Mouse (Mus musculus): Measurements from ENCODE around the gene AW822073. TPM values are rescaled to one million over a fixed set of nuclear protein-coding genes. Genes with fewer than 3 reads are reported as not detected.
"Not testable (repeated sequence)": the region's sequence is repeated elsewhere in the genome, so short reads cannot be mapped to it uniquely, and the experiment has no call there.

AW822073 gene
- polyA plus RNA-seq, 1 experiment from 2014 or later, result not detected

DNA sequence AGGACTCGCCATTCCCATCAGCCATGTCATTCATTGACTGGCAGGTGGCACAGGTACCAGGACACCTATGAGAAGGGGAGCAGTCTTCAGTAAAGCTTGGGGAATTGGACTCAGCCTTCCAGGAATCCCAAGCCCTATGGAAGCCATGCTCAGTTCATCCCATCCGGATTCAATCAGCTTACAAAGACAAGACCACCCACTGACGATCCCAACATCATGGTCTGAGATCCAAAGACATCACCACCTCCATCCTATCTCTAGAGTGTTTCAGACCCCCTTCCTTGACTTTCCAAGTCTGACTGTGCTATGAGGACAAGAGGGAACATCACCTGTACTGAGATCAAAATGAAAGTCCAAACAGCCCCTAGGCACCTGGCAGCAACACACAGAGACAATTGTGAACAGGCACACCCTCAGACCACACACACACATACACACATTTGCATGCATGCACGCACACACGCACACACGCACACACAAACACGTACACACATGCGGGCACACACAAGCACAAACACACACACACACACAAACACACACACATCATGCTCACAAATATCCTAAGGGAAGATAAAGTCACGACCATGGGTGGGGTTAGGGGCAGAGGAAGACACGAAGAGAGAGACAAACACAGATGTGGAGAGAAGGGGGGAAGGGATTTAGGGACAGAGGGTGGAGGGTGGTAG is 8.5 kb upstream of the AW822073 start:
- not testable (repeated sequence) for H3K9ac ChIP-seq
- 67% methylated on average over 10 of the region's 10 CpGs for WGBS
- peaks cover 15% of the 10 kb centered on the region for H3K9me3 ChIP-seq

DNA sequence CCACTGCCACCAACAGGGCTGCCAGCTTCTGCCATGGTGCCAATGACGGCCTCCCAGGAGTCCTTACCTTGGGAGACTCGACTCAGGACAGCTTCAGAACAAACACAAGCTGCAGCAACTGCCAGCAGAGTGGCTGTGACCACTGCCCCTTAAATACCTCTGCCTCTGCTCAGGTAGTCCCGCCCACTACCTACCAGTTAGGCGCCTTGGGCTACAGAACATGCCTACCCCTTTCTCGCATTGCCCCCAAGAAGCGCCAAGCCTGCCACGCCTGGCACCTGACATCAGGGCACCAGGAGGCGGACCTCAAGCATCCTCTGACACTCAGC is 7.9 kb upstream of the AW822073 start, which contains the start of gene Duxf3:
Duxf3 (minus strand) TSS at position 35 of the 329 bp plus-strand sequence.
- H3K27me3 ChIP-seq (replicated peaks); H3K4me2 ChIP-seq; H3K36me3 ChIP-seq; H3K9ac ChIP-seq; H3K4me3 ChIP-seq; H3K4me1 ChIP-seq; H3K27ac ChIP-seq (replicated peaks): not testable (repeated sequence)
- ATAC-seq (ENCODE audit: extremely low read depth, insufficient number of reproducible peaks, low FRiP score, low TSS enrichment), result peak; percentile 23
- WGBS, result 62% methylated on average over 6 of the region's 8 CpGs
- peaks cover 15% of the 10 kb centered on the region for H3K9me3 ChIP-seq

More for the DNA sequence above, 8.5 kb upstream of the AW822073 start:
- H3K36me3 ChIP-seq; H3K27me3 ChIP-seq (replicated peaks); H3K4me1 ChIP-seq; H3K4me2 ChIP-seq; H3K27ac ChIP-seq (replicated peaks); H3K4me3 ChIP-seq: not testable (repeated sequence)
- ATAC-seq (ENCODE audit: extremely low read depth, insufficient number of reproducible peaks, low FRiP score, low TSS enrichment), result peak; percentile 22

DNA sequence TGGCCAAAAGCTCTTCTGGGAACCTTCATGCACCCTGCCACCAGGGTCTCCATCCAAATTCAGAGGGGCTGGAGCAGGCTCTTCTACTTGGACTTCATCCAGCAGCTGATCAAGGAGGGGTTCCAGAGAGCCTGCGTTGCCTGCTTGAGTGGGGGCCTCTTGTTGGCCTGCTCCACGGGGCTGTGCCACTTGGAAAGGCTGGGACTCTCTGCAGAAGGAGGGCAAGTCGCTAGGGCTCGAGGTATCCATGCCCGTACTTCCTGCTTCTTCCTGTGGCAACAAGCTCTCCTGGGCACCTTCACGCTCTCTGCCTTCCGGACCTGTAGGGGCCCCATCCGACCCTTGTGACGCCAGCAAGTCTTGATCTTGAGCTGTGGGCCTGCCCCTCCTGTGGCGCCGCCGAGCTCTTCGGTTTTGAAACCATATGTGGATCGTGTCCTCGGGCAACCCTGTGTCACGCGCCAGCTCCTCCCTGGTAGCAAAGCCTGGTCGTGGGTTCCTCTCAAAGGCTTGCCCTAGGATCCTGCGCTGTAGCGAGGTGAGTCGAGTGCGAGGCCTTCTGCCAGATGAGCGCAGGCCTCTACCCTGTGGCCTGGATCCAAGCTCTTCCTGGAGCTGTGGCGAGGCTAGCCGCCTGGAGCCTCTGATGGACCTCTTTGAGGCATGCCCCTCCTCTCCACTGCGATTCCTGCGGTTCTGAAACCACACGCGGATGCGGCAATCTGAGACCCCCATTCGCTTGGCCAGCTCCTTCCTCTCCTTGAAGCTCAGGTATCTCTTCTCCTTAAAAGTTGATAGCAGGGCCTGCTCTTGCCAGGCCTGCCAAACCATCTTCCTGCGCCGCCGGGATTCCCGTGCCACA is 7.3 kb upstream of the AW822073 start:
- H3K27ac ChIP-seq (replicated peaks), result not testable (repeated sequence)

DNA sequence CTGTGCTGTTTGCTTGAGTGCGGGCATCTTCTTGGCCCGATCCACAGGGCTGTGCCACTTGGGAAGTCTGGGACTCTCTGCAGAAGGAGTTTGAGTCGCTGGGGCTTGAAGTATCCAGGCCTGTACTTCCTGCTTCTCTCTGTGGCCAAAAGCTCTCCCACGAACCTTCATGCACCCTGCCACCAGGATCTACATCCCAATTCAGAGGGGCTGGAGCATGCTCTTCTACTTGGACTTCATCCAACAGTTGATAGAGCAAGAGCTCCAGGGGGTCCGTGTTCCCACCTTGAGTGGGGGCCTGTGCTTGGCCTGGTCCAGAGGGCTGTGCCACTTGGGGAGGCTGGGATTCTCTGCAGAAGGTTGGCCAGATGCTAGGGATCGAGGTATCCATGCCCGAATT is 6.4 kb upstream of the AW822073 start:
- not testable (repeated sequence) for H3K27ac ChIP-seq (replicated peaks); H3K27me3 ChIP-seq (replicated peaks); H3K4me2 ChIP-seq; H3K36me3 ChIP-seq; H3K4me1 ChIP-seq; H3K9ac ChIP-seq; H3K4me3 ChIP-seq
- peak; percentile 34 for ATAC-seq (ENCODE audit: extremely low read depth, insufficient number of reproducible peaks, low FRiP score, low TSS enrichment)
- WGBS, result 77% methylated on average over 5 of the region's 7 CpGs
- H3K9me3 ChIP-seq, result peaks cover 19% of the 10 kb centered on the region

More for the DNA sequence above, 7.3 kb upstream of the AW822073 start:
- peaks cover 15% of the 10 kb centered on the region for H3K9me3 ChIP-seq
- not testable (repeated sequence) for H3K27me3 ChIP-seq (replicated peaks); H3K36me3 ChIP-seq; H3K4me3 ChIP-seq; H3K9ac ChIP-seq; H3K4me2 ChIP-seq; H3K4me1 ChIP-seq
- ATAC-seq (ENCODE audit: extremely low read depth, insufficient number of reproducible peaks, low FRiP score, low TSS enrichment), result peak; percentile 75
- 81% methylated on average over 35 of the region's 35 CpGs for WGBS

DNA sequence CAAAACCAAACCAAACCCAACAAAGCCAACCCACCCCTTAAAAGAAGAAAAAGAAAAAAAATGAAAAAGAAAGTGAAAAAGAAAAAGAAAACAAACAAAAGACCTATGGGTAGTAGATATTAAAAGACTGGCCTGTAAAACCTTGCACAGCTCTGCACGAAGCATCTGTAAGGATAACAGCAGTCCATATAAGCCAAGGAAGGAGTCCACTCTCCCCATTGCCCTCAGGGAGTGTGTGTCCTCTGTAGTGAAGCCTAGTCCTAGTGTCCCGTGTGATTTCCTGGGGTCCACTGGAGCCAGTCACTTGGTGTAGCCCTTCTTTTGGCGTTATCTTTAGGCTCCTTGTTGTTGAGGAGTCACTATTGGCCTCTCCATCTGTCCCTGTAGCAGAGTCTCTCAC is 5.3 kb upstream of the AW822073 start:
- not testable (repeated sequence) for H3K9ac ChIP-seq; H3K4me3 ChIP-seq; H3K36me3 ChIP-seq; H3K27ac ChIP-seq (replicated peaks); H3K4me2 ChIP-seq; H3K27me3 ChIP-seq (replicated peaks); H3K4me1 ChIP-seq; ATAC-seq (ENCODE audit: extremely low read depth, insufficient number of reproducible peaks, low FRiP score, low TSS enrichment)
- 49% methylated on average over 3 of the region's 3 CpGs for WGBS
- H3K9me3 ChIP-seq, result peaks cover 19% of the 10 kb centered on the region

DNA sequence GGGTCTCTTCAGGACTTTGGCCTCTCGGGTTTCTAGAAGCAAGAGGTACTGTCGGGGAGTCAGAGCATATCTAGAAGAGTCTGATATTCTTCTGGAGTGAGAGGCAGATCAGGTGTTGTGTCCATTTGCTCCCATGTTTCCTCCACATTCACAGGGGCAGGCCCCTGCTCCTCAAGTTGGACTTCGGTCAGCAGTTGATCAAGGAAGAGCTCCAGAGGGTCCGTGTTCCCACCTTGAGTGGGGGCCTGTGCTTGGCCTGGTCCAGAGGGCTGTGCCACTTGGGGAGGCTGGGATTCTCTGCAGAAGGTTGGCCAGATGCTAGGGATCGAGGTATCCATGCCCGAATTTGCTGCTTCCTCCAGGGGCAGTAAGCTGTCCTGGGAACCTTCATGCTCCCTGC is 3.1 kb upstream of the AW822073 start:
- H3K27me3 ChIP-seq (replicated peaks); H3K9ac ChIP-seq; ATAC-seq (ENCODE audit: extremely low read depth, insufficient number of reproducible peaks, low FRiP score, low TSS enrichment); H3K27ac ChIP-seq (replicated peaks); H3K4me2 ChIP-seq; H3K4me1 ChIP-seq; H3K36me3 ChIP-seq; H3K4me3 ChIP-seq: not testable (repeated sequence)
- H3K9me3 ChIP-seq, result peaks cover 19% of the 10 kb centered on the region
- 74% methylated on average over 2 of the region's 6 CpGs for WGBS

DNA sequence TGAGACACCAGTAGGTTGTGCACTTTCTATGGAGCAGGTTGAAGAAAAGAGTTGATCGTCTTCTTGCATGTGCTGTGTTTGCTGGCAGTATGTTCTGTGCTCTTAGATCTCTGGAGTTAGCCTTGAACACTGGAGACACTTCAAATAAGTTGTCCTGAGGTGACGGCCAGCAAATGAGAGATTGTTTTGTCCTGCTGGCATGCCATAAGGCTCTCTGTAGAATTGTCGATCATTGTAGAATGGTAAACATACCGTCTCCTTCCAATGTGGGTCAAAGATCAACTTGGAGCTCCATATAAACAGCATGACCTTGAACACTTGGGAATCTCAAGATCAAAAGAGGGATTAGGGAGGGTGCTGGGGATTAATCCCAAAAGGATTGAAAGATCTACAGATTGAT is 1.6 kb upstream of the AW822073 start:
- WGBS, result 64% methylated on average over 4 of the region's 4 CpGs

DNA sequence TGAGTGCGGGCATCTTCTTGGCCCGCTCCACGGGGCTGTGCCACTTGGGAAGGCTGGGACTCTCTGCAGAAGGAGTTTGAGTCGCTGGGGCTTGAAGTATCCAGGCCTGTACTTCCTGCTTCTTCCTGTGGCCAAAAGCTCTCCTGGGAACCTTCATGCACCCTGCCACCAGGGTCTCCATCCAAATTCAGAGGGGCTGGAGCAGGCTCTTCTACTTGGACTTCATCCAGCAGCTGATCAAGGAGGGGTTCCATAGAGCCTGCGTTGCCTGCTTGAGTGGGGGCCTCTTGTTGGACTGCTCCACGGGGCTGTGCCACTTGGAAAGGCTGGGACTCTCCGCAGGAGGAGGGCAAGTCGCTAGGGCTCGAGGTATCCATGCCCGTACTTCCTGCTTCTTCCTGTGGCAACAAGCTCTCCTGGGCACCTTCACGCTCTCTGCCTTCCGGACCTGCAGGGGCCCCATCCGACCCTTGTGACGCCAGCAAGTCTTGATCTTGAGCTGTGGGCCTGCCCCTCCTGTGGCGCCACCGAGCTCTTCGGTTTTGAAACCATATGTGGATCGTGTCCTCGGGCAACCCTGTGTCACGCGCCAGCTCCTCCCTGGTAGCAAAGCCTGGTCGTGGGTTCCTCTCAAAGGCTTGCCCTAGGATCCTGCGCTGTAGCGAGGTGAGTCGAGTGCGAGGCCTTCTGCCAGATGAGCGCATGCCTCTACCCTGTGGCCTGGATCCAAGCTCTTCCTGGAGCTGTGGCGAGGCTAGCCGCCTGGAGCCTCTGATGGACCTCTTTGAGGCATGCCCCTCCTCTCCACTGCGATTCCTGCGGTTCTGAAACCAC is 541 bp downstream of the AW822073 start:
- H3K27me3 ChIP-seq (replicated peaks); H3K9ac ChIP-seq; H3K9me3 ChIP-seq; H3K27ac ChIP-seq (replicated peaks); ATAC-seq (ENCODE audit: extremely low read depth, insufficient number of reproducible peaks, low FRiP score, low TSS enrichment); H3K4me3 ChIP-seq; H3K36me3 ChIP-seq; H3K4me1 ChIP-seq; H3K4me2 ChIP-seq: not testable (repeated sequence)
- WGBS, result 75% methylated on average over 31 of the region's 31 CpGs

More for the DNA sequence above, 1.6 kb upstream of the AW822073 start:
- not testable (repeated sequence) for H3K9ac ChIP-seq; H3K9me3 ChIP-seq; H3K4me3 ChIP-seq; H3K27me3 ChIP-seq (replicated peaks); H3K36me3 ChIP-seq; H3K4me1 ChIP-seq; H3K4me2 ChIP-seq; ATAC-seq (ENCODE audit: extremely low read depth, insufficient number of reproducible peaks, low FRiP score, low TSS enrichment); H3K27ac ChIP-seq (replicated peaks)

DNA sequence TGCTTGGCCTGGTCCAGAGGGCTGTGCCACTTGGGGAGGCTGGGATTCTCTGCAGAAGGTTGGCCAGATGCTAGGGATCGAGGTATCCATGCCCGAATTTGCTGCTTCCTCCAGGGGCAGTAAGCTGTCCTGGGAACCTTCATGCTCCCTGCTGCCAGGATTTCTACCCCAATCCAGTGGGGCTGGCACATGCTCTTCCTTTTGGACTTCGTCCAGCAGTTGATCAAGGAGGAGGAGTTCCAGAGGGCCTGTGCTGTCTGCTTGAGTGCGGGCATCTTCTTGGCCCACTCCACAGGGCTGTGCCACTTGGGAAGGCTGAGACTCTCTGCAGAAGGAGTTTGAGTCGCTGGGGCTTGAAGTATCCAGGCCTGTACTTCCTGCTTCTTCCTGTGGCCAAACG is 1.6 kb downstream of the AW822073 start:
- not testable (repeated sequence) for H3K4me1 ChIP-seq; H3K27me3 ChIP-seq (replicated peaks); H3K4me2 ChIP-seq; H3K27ac ChIP-seq (replicated peaks); H3K4me3 ChIP-seq; H3K9ac ChIP-seq; H3K9me3 ChIP-seq; H3K36me3 ChIP-seq; ATAC-seq (ENCODE audit: extremely low read depth, insufficient number of reproducible peaks, low FRiP score, low TSS enrichment)
- 66% methylated on average over 4 of the region's 6 CpGs for WGBS

DNA sequence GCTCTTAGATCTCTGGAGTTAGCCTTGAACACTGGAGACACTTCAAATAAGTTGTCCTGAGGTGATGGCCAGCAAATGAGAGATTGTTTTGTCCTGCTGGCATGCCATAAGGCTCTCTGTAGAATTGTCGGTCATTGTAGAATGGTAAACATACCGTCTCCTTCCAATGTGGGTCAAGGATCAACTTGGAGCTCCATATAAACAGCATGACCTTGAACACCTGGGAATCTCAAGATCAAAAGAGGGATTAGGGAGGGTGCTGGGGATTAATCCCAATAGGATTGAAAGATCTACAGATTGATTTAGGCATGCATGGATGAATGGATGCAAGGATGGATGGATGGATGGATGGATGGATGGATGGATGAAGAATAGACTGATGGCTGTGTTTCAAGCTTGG is 3.2 kb downstream of the AW822073 start:
- not testable (repeated sequence) for H3K9me3 ChIP-seq; H3K4me1 ChIP-seq; H3K27ac ChIP-seq (replicated peaks); H3K4me3 ChIP-seq; ATAC-seq (ENCODE audit: extremely low read depth, insufficient number of reproducible peaks, low FRiP score, low TSS enrichment); H3K4me2 ChIP-seq; H3K36me3 ChIP-seq; H3K9ac ChIP-seq; H3K27me3 ChIP-seq (replicated peaks)
- 87% methylated on average over 2 of the region's 2 CpGs for WGBS

DNA sequence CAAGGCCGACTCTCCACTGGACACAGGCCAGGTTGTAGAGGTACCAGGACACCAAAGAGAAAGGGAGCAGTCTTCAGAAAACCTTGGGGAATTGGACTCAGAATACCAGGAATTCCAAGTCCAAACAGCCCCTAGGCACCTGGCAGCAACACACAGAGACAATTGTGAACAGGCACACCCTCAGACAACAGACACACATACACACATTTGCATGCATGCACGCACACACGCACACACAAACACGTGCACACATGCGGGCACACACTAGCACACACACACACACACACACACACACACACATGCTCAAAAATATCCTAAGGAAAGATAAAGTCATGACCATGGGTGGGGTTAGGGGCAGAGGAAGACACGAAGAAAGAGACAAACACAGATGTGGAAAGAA is 4.0 kb downstream of the AW822073 start:
- Histone ChIP-seq H3K27me3 (replicated peaks) (no peaks in the 10 kb centered on the region), H3K9ac (no peak overlapping the region), H3K27ac (replicated peaks) (no peak overlapping the region), H3K4me2 (no peak overlapping the region), H3K36me3 (no peaks in the 10 kb centered on the region), H3K4me1 (no peaks in the 10 kb centered on the region), H3K4me3 (no peak overlapping the region), H3K9me3 (peaks cover 3% of the 10 kb centered on the region)
- 71% methylated on average over 6 of the region's 6 CpGs for WGBS
- no peak for ATAC-seq (ENCODE audit: extremely low read depth, insufficient number of reproducible peaks, low FRiP score, low TSS enrichment)

All from heart, embryonic 13.5 days (tissue).